Mouse (Mus musculus) brain, embryonic 14.5 days (tissue): ENCODE measurements around the gene Topbp1. TPM values are rescaled to one million over a fixed set of nuclear protein-coding genes. Genes with fewer than 3 reads are reported as not detected.

ENCODE experiments used
- DNase-seq: peaks from one replicate; pipeline ENCODE4 v3.0.0-alpha.2; 2011; ENCODE audit warnings: low read depth
- CTCF ChIP-seq: fragments of 200-500 bp; IDR thresholded peaks from 2 replicates; pipeline ENCODE4 v1.5.1; 2012; ENCODE audit warnings: inconsistent platforms, mild to moderate bottlenecking, moderate library complexity, borderline replicate concordance; ENCODE audit not compliant: insufficient read depth, insufficient read length; ENCODE audit errors: extremely low read depth
- POLR2A ChIP-seq: fragments of 200-500 bp; IDR thresholded peaks from 2 replicates; pipeline ENCODE4 v1.6.1; 2012; ENCODE audit warnings: mild to moderate bottlenecking, inconsistent platforms, borderline replicate concordance; ENCODE audit not compliant: poor library complexity, insufficient read depth, insufficient read length, severe bottlenecking; ENCODE audit errors: extremely low read depth
- polyA plus RNA-seq: library from polyadenylated mRNA; depleted of rRNA; stranded (reverse); fragments of >200 nt; gene quantifications from 2 replicates; pipeline ENCODE4 v1.2.3, GENCODE M21; 2012

Topbp1 gene
- polyA plus RNA-seq, 1 experiment: 32.9 TPM

- TF ChIP-seq POLR2A (no peak), CTCF (no peak)
- DNase-seq: no peak
Observed at GRCm38 (mm10) chr9:103378686-103379085, 73.7 kb downstream of the Topbp1 start.

GRCm38 (mm10) chr9:103379199-103379598 is 74.2 kb downstream of the Topbp1 start:
- TF ChIP-seq POLR2A (no peak), CTCF (no peak)

DNA sequence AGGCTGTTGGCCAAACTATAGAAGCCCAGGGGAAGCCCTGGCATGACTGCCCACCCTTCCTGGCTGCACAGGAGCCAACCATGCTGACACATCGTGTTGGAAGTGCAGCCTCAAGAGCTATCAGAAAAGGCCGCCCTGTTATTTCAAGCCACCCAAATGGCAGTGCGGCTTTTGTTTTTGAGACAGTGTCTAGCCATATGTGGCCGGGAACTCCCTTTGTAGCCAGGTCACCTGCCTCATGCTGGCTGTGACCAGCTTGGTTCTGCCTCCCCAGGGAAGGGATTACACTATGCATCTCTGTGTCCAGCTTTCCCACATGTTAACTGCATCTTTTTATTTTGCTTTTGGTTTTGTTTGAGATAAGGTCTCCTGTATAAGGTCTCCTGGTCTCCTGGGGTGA is 75.6 kb downstream of the Topbp1 start:
- no peak for DNase-seq

More at GRCm38 (mm10) chr9:103379199-103379598, 74.2 kb downstream of the Topbp1 start:
- DNase-seq: no peak

DNA sequence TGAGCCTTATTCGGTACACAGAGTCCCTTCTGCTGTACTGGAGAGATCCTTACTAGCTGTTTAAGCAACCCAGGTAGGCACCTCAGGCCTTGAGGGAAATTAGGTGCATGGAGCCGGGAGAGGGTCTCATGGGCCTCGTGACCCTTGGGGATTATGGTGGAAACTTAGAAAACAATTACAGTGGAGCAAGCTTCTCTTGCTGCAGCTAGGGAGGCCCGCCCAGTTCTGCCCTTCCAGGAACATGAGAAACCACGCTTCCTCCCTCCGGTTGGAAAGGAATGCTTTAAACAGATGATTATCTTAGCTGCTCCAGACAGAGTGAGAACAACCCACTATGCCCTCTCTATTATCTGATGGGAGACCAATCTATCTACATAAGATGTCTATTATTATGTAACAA is 78.0 kb downstream of the Topbp1 start:
- TF ChIP-seq POLR2A (no peak), CTCF (no peak)
- no peak for DNase-seq

More for the DNA sequence above, 75.6 kb downstream of the Topbp1 start:
- TF ChIP-seq CTCF (no peak), POLR2A (no peak)

- no peak for TF ChIP-seq POLR2A
- TF ChIP-seq CTCF: no peak
Observed at GRCm38 (mm10) chr9:103383576-103383975, 78.6 kb downstream of the Topbp1 start.

GRCm38 (mm10) chr9:103384141-103384796 is 79.3 kb downstream of the Topbp1 start:
- TF ChIP-seq POLR2A: no peak
- no peak for TF ChIP-seq CTCF
- DNase-seq: no peak

More at GRCm38 (mm10) chr9:103383576-103383975, 78.6 kb downstream of the Topbp1 start:
- no peak for DNase-seq

DNA sequence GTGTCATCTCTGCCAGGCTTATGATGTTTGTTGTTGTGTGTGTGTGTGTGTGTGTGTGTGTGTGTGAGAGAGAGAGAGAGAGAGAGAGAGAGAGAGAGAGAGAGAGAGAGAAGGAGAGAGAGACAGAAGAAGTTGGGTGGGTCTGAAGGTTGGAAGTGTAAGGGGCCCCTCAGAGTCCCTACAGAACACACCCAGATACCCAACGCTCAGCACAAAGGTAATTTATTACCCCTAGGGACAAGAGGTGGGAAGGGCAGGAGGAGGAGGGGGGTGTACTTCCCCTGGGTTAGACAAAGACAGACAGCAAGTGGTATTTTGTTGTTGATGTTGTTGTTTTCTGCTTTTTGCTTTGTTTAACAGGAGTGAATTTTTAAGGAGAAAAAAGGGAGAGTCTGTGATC is 80.6 kb downstream of the Topbp1 start:
- DNase-seq: no peak
- TF ChIP-seq CTCF: no peak
- TF ChIP-seq POLR2A: no peak

DNA sequence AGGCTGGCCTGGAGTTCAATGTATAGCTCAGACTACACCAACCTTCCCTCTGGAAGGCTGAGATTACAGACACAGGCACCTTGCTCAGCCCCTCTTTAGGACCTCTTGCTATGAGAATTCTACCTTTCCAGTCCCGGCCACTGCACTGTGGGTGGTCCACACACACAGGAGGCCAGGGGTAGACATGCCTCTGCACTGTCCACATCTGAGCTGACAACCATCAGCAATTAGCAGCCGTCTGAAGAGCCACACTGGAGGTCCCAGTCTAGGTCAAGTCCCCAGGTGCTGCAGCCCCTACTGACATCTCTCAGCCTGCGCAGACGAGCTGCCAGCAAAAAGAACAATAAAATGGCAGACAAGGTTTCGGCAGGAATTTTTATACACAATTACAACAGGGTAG is 81.6 kb downstream of the Topbp1 start:
- DNase-seq: no peak
- TF ChIP-seq POLR2A: no peak
- TF ChIP-seq CTCF: no peak

- TF ChIP-seq POLR2A: no peak
- no peak for TF ChIP-seq CTCF
- peak; percentile 30 for DNase-seq
Observed at GRCm38 (mm10) chr9:103387011-103387653, 82.1 kb downstream of the Topbp1 start.

GRCm38 (mm10) chr9:103389261-103389660 is 84.2 kb downstream of the Topbp1 start:
- TF ChIP-seq POLR2A (no peak), CTCF (no peak)
- no peak for DNase-seq

DNA sequence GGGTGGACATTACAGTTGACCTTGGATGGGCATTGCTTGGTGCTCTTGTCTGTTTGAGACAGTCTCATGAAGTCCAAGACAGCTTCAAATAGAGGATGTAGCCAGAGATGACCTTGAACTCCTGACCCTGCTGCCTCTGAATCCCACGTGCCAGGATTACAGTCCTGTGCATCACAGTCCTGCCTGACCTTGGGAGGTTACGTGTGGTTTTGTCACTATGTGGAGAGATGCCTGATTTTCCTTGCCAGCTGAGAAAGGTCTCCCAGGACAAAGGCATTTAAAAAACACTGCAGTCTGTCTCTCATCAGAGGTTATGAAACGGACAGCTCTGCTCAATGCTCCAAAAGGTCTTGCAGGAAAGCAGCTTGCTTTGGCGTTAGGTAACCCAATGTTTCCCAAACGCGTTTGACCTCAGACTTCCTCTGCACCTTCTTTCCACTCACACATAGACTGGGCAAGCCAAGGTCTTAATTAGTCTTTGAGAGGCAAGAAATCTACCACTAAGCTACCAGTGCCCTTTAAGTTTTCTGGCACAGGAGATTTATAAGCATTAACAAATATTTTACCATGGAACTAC is 86.9 kb downstream of the Topbp1 start:
- DNase-seq: no peak
- TF ChIP-seq POLR2A (no peak), CTCF (no peak)
